Mouse (Mus musculus): ENCODE results near the gene Nccrp1.

Nccrp1 gene

DNA sequence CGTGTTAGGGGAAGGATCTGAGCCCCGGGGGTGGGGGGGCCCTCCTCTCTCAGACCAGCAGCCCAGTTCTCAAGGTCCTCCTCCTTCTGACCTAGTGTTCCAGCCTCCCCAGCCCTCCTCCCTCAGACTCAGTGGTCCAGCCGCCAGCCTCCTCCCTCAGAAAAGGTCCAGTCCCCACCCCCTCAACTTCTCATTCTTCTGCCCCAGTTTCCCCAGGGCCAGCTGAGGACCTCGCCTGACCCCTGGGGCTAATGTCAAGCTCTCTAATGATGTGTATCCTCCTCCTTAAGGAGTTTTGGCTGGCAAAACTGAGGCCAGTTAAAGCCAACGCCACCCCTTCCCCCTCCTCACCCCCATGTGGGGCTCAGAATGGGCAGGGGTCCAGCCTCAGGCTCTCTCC is at the start of gene Nccrp1:
TSS of gene Nccrp1 (minus strand) at position 101 of the 400 bp plus-strand sequence.
- DNase-seq: no peak

GRCm38 (mm10) chr7:28595751-28596435 is 48.8 kb upstream of the Nccrp1 start:
- DNase-seq: no peak

DNA sequence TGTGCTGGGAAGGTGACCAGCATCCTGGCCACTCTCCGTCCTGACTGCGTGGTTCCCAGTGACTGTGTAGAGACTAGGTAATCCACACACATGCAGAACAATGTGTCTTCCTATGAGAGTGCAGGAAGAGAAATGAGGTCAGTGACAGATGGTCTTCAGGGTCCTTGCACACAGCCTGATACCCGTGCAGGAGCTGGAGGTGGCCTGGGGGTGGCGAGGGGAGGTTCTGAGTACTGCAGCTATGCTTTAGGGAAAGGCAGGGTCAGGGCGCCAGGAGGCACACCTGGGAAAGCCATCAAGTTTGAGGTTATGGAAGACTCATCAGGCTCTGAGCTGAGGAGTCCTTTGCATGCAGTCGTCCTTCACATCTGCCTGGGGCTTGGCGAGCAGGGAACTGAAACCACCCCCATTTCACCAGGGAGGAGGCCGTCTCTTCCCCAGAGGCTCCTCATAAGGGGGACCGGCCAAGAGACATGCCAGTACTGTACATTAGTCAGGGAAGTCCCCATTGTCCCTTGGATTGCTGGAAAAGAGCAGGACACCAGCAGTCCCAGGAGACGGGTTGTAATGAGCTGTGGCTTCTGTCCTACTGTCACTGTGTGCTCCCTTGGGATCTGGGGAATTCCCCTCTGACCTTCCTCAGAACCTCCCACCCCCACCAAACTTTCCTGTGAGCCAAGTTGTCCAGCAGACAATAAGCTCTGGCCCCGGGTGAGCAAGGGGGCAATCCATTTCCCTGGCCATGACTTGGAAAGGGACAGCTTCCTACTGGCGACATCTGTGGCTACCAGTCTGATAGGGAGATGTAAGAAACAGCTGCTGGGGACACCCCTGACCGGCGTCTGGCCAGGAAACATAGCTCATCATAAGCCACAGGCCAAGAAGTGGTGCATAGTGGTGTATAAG is 46.4 kb upstream of the Nccrp1 start:
- DNase-seq: no peak

GRCm38 (mm10) chr7:28591862-28592261 is 44.8 kb upstream of the Nccrp1 start:
- no peak for DNase-seq

- DNase-seq: no peak
Measured at GRCm38 (mm10) chr7:28587644-28588043, 40.6 kb upstream of the Nccrp1 start.

- DNase-seq: no peak
Measured at GRCm38 (mm10) chr7:28586663-28587411, 39.8 kb upstream of the Nccrp1 start.

DNA sequence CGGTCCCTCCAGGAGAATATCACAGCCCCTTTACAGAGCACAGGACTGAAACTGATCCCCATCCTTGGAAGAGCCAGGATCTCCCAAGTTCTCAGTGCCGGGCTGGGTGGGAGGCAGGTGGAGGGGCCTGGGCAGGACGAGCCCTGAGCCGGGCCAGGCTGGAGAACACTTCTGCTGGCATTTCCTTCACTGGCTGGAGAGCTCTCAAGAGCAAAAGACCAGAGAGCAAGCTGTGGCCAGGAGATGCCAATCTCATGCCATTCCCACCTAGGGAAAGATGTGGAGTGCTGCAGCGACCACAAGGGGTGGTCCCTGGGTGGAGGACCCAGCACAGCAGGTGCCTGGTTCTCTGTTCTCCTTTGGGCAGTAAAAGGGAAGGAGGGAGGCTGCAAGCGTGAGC is 37.9 kb upstream of the Nccrp1 start:
- no peak for DNase-seq

- no peak for DNase-seq
Measured at GRCm38 (mm10) chr7:28584468-28584867, 37.4 kb upstream of the Nccrp1 start.

- no peak for DNase-seq
Measured at GRCm38 (mm10) chr7:28583570-28584344, 36.7 kb upstream of the Nccrp1 start.

DNA sequence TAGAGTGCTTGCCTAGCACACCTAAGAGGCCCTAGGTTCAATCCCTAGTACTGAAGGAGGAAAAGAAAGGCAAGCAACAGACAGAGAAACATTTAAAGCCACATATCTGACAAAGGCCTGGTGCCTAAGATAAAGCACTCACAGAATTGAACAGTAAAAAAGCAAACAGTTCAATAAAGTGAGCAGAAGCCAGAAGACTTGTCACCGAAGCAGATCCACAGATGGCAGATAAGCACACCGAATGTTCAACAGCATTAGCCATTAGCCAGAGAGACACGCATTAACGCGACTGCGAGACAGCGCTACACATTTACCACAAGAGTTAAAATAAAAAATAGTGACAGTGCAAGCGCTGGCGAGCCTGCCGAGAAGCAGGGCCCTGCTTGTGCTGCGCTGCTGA is 35.8 kb upstream of the Nccrp1 start:
- no peak for DNase-seq

DNA sequence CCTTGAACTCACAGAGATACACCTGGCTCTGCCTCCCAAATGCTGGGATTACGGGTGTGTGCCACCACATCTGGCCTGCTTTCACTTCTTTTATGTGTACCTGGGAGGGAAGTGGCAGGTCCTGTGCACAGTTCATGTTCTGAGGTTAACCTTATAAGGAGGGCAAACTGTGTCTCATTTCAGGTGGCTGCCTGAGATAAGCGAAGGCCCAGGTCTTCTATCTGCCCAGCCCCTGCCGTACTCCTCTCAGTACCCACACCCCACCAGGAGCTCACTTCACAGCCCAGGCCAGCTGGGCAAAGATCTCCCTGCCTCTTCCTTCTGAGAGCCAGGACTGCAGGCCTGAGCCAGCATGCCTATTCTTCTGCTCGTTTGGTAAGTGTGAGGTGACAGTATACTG is 34.7 kb upstream of the Nccrp1 start:
- DNase-seq: no peak

DNA sequence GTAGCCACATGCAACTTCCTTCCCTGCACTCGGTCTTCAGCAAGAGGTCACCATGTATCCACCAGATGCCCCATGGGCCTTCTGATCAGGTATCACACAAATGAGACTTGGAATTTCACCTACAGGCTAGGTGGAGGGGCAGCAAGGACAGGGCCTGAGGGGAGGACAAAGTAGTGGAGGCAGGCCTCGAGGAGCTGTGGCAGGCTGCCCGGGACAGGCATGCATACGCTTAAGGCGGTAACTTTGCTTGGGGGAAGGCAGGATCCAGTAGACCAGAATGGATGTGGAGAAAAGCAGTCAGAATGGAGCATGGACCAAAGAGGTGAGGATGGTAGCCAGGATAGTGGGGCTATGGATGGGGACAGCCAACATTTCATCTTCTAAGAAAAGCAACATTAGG is 32.8 kb upstream of the Nccrp1 start:
- no peak for DNase-seq

- DNase-seq: no peak
Measured at GRCm38 (mm10) chr7:28578543-28579053, 31.5 kb upstream of the Nccrp1 start.

GRCm38 (mm10) chr7:28577826-28578542 is 30.9 kb upstream of the Nccrp1 start:
- no peak for DNase-seq

DNA sequence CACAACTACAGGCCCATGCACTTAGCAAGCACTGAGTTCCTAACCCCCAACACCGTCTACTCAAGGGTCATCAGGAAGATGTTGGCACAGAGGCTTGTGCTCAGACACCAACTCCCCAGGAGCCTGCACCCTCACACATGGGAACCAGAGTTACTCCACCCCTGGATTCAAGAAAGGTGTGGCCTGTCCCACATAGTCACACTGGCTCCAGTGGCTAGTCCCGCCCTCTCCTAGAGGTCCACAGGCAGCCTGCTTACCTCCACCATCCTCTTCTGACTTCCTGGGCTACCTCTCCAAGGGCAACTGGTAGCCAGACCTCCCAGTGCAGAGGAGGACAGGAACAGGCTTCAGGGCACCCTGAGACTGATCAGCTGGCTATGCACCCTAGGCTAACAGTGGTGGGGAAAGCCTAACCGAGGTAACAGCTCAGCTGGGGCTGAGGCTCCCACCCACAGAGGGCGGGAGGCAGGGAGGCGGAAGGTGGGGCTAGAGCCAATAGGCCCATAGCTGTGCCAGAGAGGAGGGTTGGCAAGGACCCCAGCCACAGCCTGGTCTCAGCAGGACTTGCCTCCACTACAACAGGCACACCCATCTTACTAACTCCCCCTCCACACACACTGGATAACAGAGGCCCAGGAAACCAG is 29.3 kb upstream of the Nccrp1 start:
- DNase-seq: peak in 1 of 2 experiments; percentile 48

GRCm38 (mm10) chr7:28575597-28575996 is 28.5 kb upstream of the Nccrp1 start:
- no peak for DNase-seq

- DNase-seq: no peak
Measured at GRCm38 (mm10) chr7:28573236-28573635, 26.2 kb upstream of the Nccrp1 start.

DNA sequence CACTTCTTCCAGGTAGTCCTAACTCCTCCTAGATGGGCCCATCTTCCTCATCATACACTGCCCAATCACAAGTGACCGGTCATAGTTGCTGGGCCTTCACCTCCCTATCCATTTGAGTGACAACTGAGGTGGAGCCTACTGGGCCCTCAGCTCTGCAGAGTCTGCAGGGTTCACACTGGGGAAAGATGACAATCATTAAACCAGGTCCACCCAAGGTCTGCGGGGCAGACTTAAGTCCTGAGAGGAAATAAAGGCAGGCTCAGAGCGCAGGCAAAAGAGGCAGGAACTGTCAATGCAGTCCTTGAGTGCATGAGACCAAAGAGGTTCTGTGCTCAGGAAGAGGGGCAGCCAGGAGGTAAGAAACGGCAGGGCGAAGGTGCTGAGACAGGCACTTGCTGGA is 25.6 kb upstream of the Nccrp1 start:
- no peak for DNase-seq

DNA sequence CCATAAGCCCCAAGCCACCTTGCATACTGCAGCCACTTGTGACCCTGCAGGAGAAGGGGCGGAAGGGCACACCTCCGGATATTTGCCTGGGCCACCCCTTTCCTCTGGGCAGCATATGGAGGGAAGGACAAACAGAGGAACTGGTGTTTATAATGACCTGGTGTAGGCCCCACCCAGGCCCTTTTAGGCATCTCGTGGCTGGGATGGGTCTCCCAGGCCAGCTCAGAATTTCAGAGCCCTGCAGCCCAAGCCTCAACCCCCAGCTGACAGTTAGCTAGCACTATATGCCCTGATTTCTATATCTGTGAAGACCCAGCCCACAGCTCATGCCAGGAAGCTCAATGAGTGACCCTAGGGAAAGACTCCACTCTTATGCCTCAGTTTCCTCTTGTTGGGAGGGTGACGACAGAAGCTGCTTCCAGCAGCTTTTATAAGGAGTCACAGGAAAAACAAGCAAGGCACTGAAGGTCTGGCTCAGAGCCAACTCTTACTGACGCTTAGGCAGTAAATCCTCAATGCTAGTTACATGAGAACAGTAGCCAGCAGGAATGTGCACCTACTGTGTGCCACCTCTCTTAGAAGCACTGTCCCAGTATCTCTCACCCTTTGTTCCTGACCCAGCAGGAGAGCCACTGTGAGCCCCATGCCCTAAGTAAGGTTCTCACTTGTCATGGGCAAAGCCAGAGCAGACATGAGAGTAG is 24.1 kb upstream of the Nccrp1 start:
- no peak for DNase-seq

- peak; percentile 67 to 71 for DNase-seq
Measured at GRCm38 (mm10) chr7:28570291-28570981, 23.4 kb upstream of the Nccrp1 start.

All from cerebellum, postnatal 36 days (tissue).